Mouse (Mus musculus) cerebellum, adult 2 months (tissue): ENCODE data around the gene F10.

Source experiments
- CTCF ChIP-seq: fragments of 200-500 bp; IDR thresholded peaks from 2 replicates; pipeline ENCODE4 v1.5.1; 2011; ENCODE audit warnings: low read depth, mild to moderate bottlenecking, control low read depth, low read length, moderate library complexity, borderline replicate concordance; ENCODE audit not compliant: insufficient read depth
- POLR2A ChIP-seq: fragments of 200-500 bp; IDR thresholded peaks from 2 replicates; pipeline ENCODE4 v1.6.1; 2011; ENCODE audit warnings: low read length, control low read depth, borderline replicate concordance; ENCODE audit not compliant: insufficient read depth

DNA sequence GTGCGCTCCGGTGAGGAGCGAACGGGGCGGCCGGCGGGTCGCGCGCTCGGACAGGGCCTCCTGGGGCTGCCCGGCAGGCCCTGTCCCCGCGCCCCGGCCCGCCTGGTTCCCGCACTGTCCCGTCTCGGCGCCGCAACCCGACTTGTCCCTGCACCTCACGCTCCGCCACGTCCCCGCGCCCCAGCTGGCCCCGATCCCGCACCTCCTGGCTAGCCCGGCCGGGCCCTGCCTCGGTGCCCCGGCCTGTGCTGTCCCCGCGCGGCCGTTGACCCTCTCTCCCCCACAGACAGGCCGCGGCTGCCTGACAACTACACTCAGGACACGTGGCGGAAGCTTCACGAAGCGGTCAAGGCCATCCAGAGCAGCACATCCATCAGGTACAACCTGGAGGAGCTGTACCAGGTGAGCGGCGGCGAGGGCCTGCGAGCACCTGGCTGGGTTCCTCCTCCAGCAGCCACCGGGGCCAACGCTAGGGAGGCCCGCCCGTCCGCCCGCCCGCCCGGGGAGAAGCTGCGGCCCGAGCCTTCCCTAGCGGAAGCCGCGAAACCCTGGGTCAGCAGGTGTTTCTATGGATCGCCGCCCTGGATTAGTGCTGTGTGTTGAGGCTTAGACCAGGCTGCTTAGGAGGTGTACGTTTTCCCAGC is 68.9 kb downstream of the F10 start:
- TF ChIP-seq POLR2A (no peak), CTCF (no peak)
